ENCODE assay signal across 9 mouse cellular contexts in genomic region chr3:15154153-15154552, GRCm38 (mm10).
DNase-seq lines count a peak whose midpoint lies in the region; ATAC-seq lines count a peak whose summit lies in the region.
"Had no signal": no experiment of that assay in that cellular context is flagged by ENCODE, and none has a peak within 500 bp of the region (broad histone marks: within the 10 kb centered on the region; RNA-seq: fewer than 3 reads in every experiment).

No protein-coding gene starts in this region.

- peak; percentile 53; the same call in 1 of the 2 replicates for ATAC-seq in embryonic facial prominence, embryonic 14.5 days (ENCODE audit: low read depth)
- 0 out of 2 replicates have a peak, but pooled peaks have one; percentile 48 for ATAC-seq in limb, embryonic 15.5 days (ENCODE audit: insufficient number of reproducible peaks, low FRiP score, low TSS enrichment, low read depth)

- H3K36me3 ChIP-seq in embryonic facial prominence, embryonic 14.5 days (ENCODE audit: control insufficient read depth, insufficient read depth, low read length) = no peaks in the 10 kb centered on the region
- H3K36me3 ChIP-seq in embryonic facial prominence, embryonic 10.5 days (replicated peaks) = no peaks in the 10 kb centered on the region
- no peaks in the 10 kb centered on the region for H3K36me3 ChIP-seq in limb, embryonic 15.5 days
- H3K36me3 ChIP-seq: neural tube, embryonic 13.5 days had no signal

- H3K9ac ChIP-seq in embryonic facial prominence, embryonic 14.5 days (ENCODE audit: low read depth, low read length) = no peak overlapping the region
- no peak overlapping the region for H3K9ac ChIP-seq in limb, embryonic 15.5 days
- H3K9ac ChIP-seq: neural tube, embryonic 13.5 days had no signal

- no peak overlapping the region for H3K4me3 ChIP-seq in embryonic facial prominence, embryonic 14.5 days (ENCODE audit: low read depth, low read length)
- no peak overlapping the region for H3K4me3 ChIP-seq in embryonic facial prominence, embryonic 10.5 days
- no peak overlapping the region for H3K4me3 ChIP-seq in limb, embryonic 15.5 days
- H3K4me3 ChIP-seq: neural tube, embryonic 13.5 days had no signal

- peaks cover 10% of the 10 kb centered on the region; the same call in 1 of the 2 replicates for H3K4me1 ChIP-seq in embryonic facial prominence, embryonic 14.5 days (ENCODE audit: control insufficient read depth, insufficient read depth, low read length)
- no peaks in the 10 kb centered on the region for H3K4me1 ChIP-seq in embryonic facial prominence, embryonic 10.5 days
- no peaks in the 10 kb centered on the region for H3K4me1 ChIP-seq in limb, embryonic 15.5 days
- H3K4me1 ChIP-seq: neural tube, embryonic 13.5 days had no signal

- H3K27ac ChIP-seq in embryonic facial prominence, embryonic 14.5 days (replicated peaks; ENCODE audit: low read depth, low read length) = no peak overlapping the region; the same call in 1 of the 2 replicates
- H3K27ac ChIP-seq in embryonic facial prominence, embryonic 10.5 days (replicated peaks) = no peak overlapping the region
- no peak overlapping the region for H3K27ac ChIP-seq in limb, embryonic 15.5 days
- H3K27ac ChIP-seq: neural tube, embryonic 13.5 days had no signal

- peak; percentile 87 for DNase-seq in embryonic facial prominence, embryonic 14.5 days (ENCODE audit: low spot score)
- no peak for DNase-seq in embryonic facial prominence, embryonic 10.5 days (ENCODE audit: low spot score)
- DNase-seq in urinary bladder, postnatal 36 days (ENCODE audit: low spot score in 2 of 2) = peak; percentile 2 to 63
- no peak for DNase-seq in urinary bladder, adult 2 months (ENCODE audit: low spot score)
- peak; percentile 13 to 27 for DNase-seq in heart, postnatal 36 days
- DNase-seq in thymus, postnatal 4 days = no peak
- no peak for DNase-seq in MN1 (ENCODE audit: low spot score)

- WGBS in embryonic facial prominence, embryonic 14.5 days = 51% methylated on average over 3 of the region's 3 CpGs
- WGBS in embryonic facial prominence, embryonic 10.5 days = 90% methylated on average over 3 of the region's 3 CpGs
- WGBS in limb, embryonic 15.5 days = 48% methylated on average over 3 of the region's 3 CpGs

- no peak overlapping the region for H3K4me2 ChIP-seq in embryonic facial prominence, embryonic 14.5 days (ENCODE audit: low read depth, low read length)
- H3K4me2 ChIP-seq in limb, embryonic 15.5 days = no peak overlapping the region
- H3K4me2 ChIP-seq: neural tube, embryonic 13.5 days had no signal

- intact Hi-C loops in heart, postnatal 36 days (cut with DNase I) = no loop called here

- H3K9me3 ChIP-seq in embryonic facial prominence, embryonic 14.5 days (ENCODE audit: control insufficient read depth, low read length) = no peaks in the 10 kb centered on the region
- H3K9me3 ChIP-seq in embryonic facial prominence, embryonic 10.5 days = no peaks in the 10 kb centered on the region
- H3K9me3 ChIP-seq in limb, embryonic 15.5 days = no peaks in the 10 kb centered on the region
- H3K9me3 ChIP-seq: neural tube, embryonic 13.5 days had no signal

- no peaks in the 10 kb centered on the region for H3K27me3 ChIP-seq in embryonic facial prominence, embryonic 14.5 days (replicated peaks; ENCODE audit: control insufficient read depth, insufficient read depth, low read length)
- no peaks in the 10 kb centered on the region for H3K27me3 ChIP-seq in embryonic facial prominence, embryonic 10.5 days (replicated peaks; ENCODE audit: low read depth, poor library complexity, severe bottlenecking)
- no peaks in the 10 kb centered on the region for H3K27me3 ChIP-seq in limb, embryonic 15.5 days
- H3K27me3 ChIP-seq: neural tube, embryonic 13.5 days had no signal

Comparison
In these comparisons a context has a peak if more than half of its experiments do, and no peak if none do; other contexts are left out.
1. DNase-seq: peak in embryonic facial prominence, embryonic 14.5 days (single experiment), urinary bladder, postnatal 36 days (2 of 2) and heart, postnatal 36 days (2 of 2); none in embryonic facial prominence, embryonic 10.5 days (single experiment), urinary bladder, adult 2 months (single experiment), thymus, postnatal 4 days (single experiment) and MN1 (single experiment).